Mouse (Mus musculus) limb, embryonic 14.5 days (tissue): Measurements from ENCODE around the gene Lrmda. TPM values are rescaled to one million over a fixed set of nuclear protein-coding genes. Genes with fewer than 3 reads are reported as not detected.

Experiments used
- ATAC-seq: fragments of 200-750 bp; cut with Nextera tagmentation; 2 replicates; pipeline ENCODE4 v1.8.0; 2017; ENCODE audit warnings: low read depth, moderate number of reproducible peaks, moderate TSS enrichment; ENCODE audit not compliant: low FRiP score
- DNase-seq: peaks from one replicate; pipeline ENCODE4 v3.0.0-alpha.2; 2015; ENCODE audit warnings: low spot score
- H3K27ac ChIP-seq: fragments of 300-500 bp; sonication (generic); replicated peaks from 2 replicates; pipeline ENCODE4 v1.5.1; 2014; ENCODE audit warnings: low read depth, mild to moderate bottlenecking, low read length, moderate library complexity, mixed read lengths
- H3K27me3 ChIP-seq: fragments of 300-500 bp; sonication (generic); 2 replicates; pipeline ENCODE4 v1.6.1; 2014; ENCODE audit warnings: low read length, mixed read lengths; ENCODE audit not compliant: control insufficient read depth, insufficient read depth
- H3K36me3 ChIP-seq: fragments of 300-500 bp; sonication (generic); 2 replicates; pipeline ENCODE4 v1.6.1; 2014; ENCODE audit warnings: mild to moderate bottlenecking, low read length, moderate library complexity, mixed read lengths; ENCODE audit not compliant: control insufficient read depth, insufficient read depth
- H3K4me1 ChIP-seq: fragments of 300-500 bp; sonication (generic); 2 replicates; pipeline ENCODE4 v1.6.1; 2014; ENCODE audit warnings: antibody characterized with exemption, low read length, mixed read lengths; ENCODE audit not compliant: control insufficient read depth, insufficient read depth
- H3K4me2 ChIP-seq: fragments of 300-500 bp; sonication (generic); replicated peaks from 2 replicates; pipeline ENCODE4 v1.6.1; 2014; ENCODE audit warnings: low read depth, mild to moderate bottlenecking, low read length, moderate library complexity; ENCODE audit not compliant: severe bottlenecking
- H3K4me3 ChIP-seq: fragments of 300-500 bp; sonication (generic); replicated peaks from 2 replicates; pipeline ENCODE4 v1.5.1; 2014; ENCODE audit warnings: low read length
- H3K9ac ChIP-seq: fragments of 300-500 bp; sonication (generic); 2 replicates; pipeline ENCODE4 v1.6.1; 2014; ENCODE audit warnings: mild to moderate bottlenecking, low read depth, low read length, moderate library complexity; ENCODE audit not compliant: severe bottlenecking
- H3K9me3 ChIP-seq: fragments of 300-500 bp; sonication (generic); 2 replicates; pipeline ENCODE4 v1.6.1; 2016; ENCODE audit warnings: low read length; ENCODE audit not compliant: control insufficient read depth
- POLR2A ChIP-seq: fragments of 200-500 bp; IDR thresholded peaks from 2 replicates; pipeline ENCODE4 v1.8.0; 2012; ENCODE audit warnings: inconsistent platforms, mild to moderate bottlenecking, moderate library complexity, borderline replicate concordance; ENCODE audit not compliant: insufficient read depth, insufficient read length; ENCODE audit errors: extremely low read depth
- WGBS: fragments of 180-500 bp; shearing (Covaris S2); extraction: QIAGEN DNeasy Blood & Tissue Kit; methylation state at CpG from one replicate; pipeline ENCODE4 v1.1.7; 2014; 5-methylcytosine and 5-hydroxymethylcytosine counted together
- polyA plus RNA-seq, 2 experiments: library from polyadenylated mRNA; depleted of rRNA in 1 of 2; stranded (reverse) in 1 of 2; unstranded in 1 of 2; fragments of >200 nt; fragmentation: Nextera tagmentation in 1 of 2; extraction: Ambion mirVana in 1 of 2; gene quantifications; 2 replicates each; pipeline versions ENCODE4 v1.2.1 to v1.2.3; 2012 to 2014

Gene Lrmda
- polyA plus RNA-seq, 2 experiments = 0.08 to 0.72 TPM

GRCm38 (mm10) chr14:22406623-22407022 lies 387.1 kb downstream of the Lrmda start:
- Histone ChIP-seq H3K27me3 (0 out of 2 replicates have a peak, but pooled peaks cover 6% of the 10 kb centered on the region), H3K4me3 (no peak overlapping the region), H3K9ac (no peak overlapping the region), H3K9me3 (no peaks in the 10 kb centered on the region), H3K4me2 (no peak overlapping the region), H3K27ac (no peak overlapping the region), H3K36me3 (no peaks in the 10 kb centered on the region), H3K4me1 (peaks cover 8% of the 10 kb centered on the region; the same call in 1 of the 2 replicates)
- TF ChIP-seq POLR2A = no peak
- ATAC-seq (no peak), DNase-seq (no peak)
- WGBS = 61% methylated on average over 5 of the region's 5 CpGs

- no peak overlapping the region for H3K4me2 ChIP-seq
- no peak overlapping the region for H3K9ac ChIP-seq
- no peak for TF ChIP-seq POLR2A
- DNase-seq (no peak), ATAC-seq (no peak)
- peaks cover 8% of the 10 kb centered on the region; the same call in 1 of the 2 replicates for H3K4me1 ChIP-seq
- no peak overlapping the region for H3K4me3 ChIP-seq
- WGBS = 94% methylated on average over 1 of the region's 1 CpGs
- no peaks in the 10 kb centered on the region for H3K36me3 ChIP-seq
- no peak overlapping the region for H3K27ac ChIP-seq
- H3K9me3 ChIP-seq = no peaks in the 10 kb centered on the region
- H3K27me3 ChIP-seq = 0 out of 2 replicates have a peak, but pooled peaks cover 6% of the 10 kb centered on the region
Measured at GRCm38 (mm10) chr14:22410826-22411225, 391.3 kb downstream of the Lrmda start.

- DNase-seq (peak; percentile 48), ATAC-seq (no peak)
- Histone ChIP-seq H3K27ac (no peak overlapping the region), H3K27me3 (no peaks in the 10 kb centered on the region), H3K9ac (no peak overlapping the region), H3K4me2 (no peak overlapping the region), H3K4me3 (no peak overlapping the region), H3K36me3 (no peaks in the 10 kb centered on the region), H3K9me3 (no peaks in the 10 kb centered on the region), H3K4me1 (no peaks in the 10 kb centered on the region)
- 62% methylated on average over 7 of the region's 7 CpGs for WGBS
- TF ChIP-seq POLR2A = no peak
Measured at GRCm38 (mm10) chr14:22413220-22413619, 393.7 kb downstream of the Lrmda start.

- no peak overlapping the region for H3K4me3 ChIP-seq
- no peak for TF ChIP-seq POLR2A
- no peak overlapping the region for H3K9ac ChIP-seq
- H3K4me2 ChIP-seq = no peak overlapping the region
- WGBS = 91% methylated on average over 3 of the region's 3 CpGs
- H3K4me1 ChIP-seq = no peaks in the 10 kb centered on the region
- no peaks in the 10 kb centered on the region for H3K27me3 ChIP-seq
- ATAC-seq (no peak), DNase-seq (no peak)
- no peaks in the 10 kb centered on the region for H3K9me3 ChIP-seq
- no peak overlapping the region for H3K27ac ChIP-seq
- H3K36me3 ChIP-seq = no peaks in the 10 kb centered on the region
Measured at GRCm38 (mm10) chr14:22417706-22418105, 398.2 kb downstream of the Lrmda start.

GRCm38 (mm10) chr14:22421668-22422067 lies 402.2 kb downstream of the Lrmda start:
- Histone ChIP-seq H3K27me3 (no peaks in the 10 kb centered on the region), H3K9ac (no peak overlapping the region), H3K4me1 (no peaks in the 10 kb centered on the region), H3K4me2 (no peak overlapping the region), H3K36me3 (no peaks in the 10 kb centered on the region), H3K9me3 (no peaks in the 10 kb centered on the region), H3K4me3 (no peak overlapping the region), H3K27ac (no peak overlapping the region)
- TF ChIP-seq POLR2A = no peak
- no peak for DNase-seq
- ATAC-seq = no peak
- 80% methylated on average over 4 of the region's 4 CpGs for WGBS
